Mouse (Mus musculus) embryonic fibroblast, embryonic 13.5 days (primary cell): ENCODE measurements around the gene Appl1.

ENCODE experiments used
- CTCF ChIP-seq: IDR thresholded peaks from 2 replicates; pipeline ENCODE4 v1.5.1; 2011; ENCODE audit warnings: mild to moderate bottlenecking, control low read depth, low read length, moderate library complexity, borderline replicate concordance; ENCODE audit not compliant: insufficient read depth
- POLR2A ChIP-seq: IDR thresholded peaks from 2 replicates; pipeline ENCODE4 v1.6.1; 2011; ENCODE audit warnings: low read depth, mild to moderate bottlenecking, control low read depth, low read length, moderate library complexity

- TF ChIP-seq POLR2A: no peak
- no peak for TF ChIP-seq CTCF
Measured at GRCm38 (mm10) chr14:26887244-26887643, 83.8 kb downstream of the Appl1 start.
